Mouse (Mus musculus) cerebellum, adult 11 months (tissue): ENCODE results near the gene Mlf2.
A peak's percentile ranks its signal among the peaks of the same experiment; 100 is the strongest.

Source experiments
- DNase-seq: peaks from one replicate; pipeline ENCODE4 v3.0.0; 2022

Gene Mlf2

DNA sequence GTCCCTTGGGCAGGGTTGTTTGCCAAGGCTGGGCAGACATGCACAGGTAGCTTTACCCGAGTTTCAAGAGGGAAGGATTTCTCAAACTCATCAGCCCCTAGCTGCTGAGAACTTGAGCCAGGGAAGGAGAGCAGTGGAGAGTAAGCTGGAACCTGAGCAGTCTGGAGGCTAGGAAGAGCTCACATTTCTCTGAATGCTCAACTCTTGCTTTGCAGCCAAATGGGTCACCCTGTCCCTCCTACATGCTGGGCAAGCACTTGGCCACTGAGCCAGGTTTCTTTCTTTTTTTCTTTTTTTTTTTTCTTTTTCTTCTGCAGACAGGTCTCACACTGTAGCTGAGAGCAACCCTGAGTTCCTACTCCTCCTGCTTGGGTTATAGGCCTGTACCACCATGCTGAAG, 5.5 kb downstream of the Mlf2 start:
- DNase-seq, result no peak

DNA sequence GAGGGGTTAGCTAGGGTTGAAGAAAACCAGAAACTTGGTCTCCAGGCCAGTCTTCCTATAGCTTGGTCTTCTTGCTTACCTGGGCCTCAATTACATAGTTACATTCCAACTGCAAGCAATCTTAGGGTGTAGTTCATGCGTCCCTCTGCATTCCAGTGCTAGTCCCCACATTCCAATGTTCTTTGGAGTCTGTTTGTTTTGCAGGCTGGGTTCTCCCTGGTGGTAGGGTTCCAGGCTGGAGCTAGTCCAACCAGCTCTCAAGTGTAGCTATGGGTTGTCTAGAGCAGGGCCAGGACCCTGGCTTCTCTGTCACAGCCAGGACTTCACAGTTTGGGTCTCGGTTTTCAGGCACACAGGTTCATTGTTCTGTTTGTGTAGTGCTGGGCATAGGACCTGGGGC, 6.3 kb downstream of the Mlf2 start:
- DNase-seq, result no peak

- DNase-seq, result no peak
Observed at GRCm38 (mm10) chr6:124938554-124938953, 7.4 kb downstream of the Mlf2 start.

DNA sequence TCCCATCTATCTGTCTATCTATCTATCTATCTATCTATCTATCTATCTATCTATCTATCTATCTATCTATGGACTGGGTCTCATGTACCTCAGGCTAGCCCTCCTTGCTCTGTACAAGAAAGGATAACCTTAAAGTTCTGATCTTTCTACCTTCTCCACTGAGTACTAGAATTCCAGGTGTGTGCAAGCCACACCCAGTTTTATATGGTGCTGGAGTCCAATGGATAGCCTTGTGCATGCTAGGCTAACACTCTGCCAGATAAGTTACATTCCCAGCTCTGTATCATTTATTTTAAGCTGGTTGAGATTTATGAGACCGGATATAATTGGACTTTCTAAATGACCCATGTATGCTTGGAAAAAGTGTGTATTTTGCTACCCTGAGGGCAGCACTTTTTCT, 10.5 kb downstream of the Mlf2 start:
- DNase-seq, result no peak

- DNase-seq, result no peak
Observed at GRCm38 (mm10) chr6:124943526-124943925, 12.3 kb downstream of the Mlf2 start.

GRCm38 (mm10) chr6:124953991-124954715, 23.0 kb downstream of the Mlf2 start:
- no peak for DNase-seq

- no peak for DNase-seq
Observed at GRCm38 (mm10) chr6:124955212-124955611, 24.0 kb downstream of the Mlf2 start.

- no peak for DNase-seq
Observed at GRCm38 (mm10) chr6:124958127-124958526, 26.9 kb downstream of the Mlf2 start.

- DNase-seq, result no peak
Observed at GRCm38 (mm10) chr6:124959960-124960359, 28.8 kb downstream of the Mlf2 start.

GRCm38 (mm10) chr6:124961021-124961420, 29.8 kb downstream of the Mlf2 start:
- DNase-seq, result no peak

DNA sequence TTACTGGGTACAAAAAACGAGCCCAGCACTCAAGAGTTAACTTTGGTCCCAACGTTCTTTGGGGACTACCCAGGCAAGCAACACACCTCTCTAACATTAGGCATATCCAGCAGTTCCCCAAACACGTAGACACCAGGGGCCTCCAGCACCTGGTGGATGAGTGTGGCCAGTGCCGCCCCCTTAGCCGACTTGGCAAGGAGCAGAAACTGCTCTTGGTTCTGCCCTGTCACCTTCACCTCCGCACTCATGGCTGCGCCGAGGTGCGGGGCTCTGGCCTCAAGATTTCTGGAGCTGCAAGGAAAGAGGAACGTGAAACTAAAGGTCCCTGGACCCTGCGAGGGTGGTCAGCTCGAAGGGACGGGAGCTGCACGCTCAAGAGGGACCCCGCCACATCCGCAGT, 33.5 kb downstream of the Mlf2 start:
- DNase-seq, result no peak

DNA sequence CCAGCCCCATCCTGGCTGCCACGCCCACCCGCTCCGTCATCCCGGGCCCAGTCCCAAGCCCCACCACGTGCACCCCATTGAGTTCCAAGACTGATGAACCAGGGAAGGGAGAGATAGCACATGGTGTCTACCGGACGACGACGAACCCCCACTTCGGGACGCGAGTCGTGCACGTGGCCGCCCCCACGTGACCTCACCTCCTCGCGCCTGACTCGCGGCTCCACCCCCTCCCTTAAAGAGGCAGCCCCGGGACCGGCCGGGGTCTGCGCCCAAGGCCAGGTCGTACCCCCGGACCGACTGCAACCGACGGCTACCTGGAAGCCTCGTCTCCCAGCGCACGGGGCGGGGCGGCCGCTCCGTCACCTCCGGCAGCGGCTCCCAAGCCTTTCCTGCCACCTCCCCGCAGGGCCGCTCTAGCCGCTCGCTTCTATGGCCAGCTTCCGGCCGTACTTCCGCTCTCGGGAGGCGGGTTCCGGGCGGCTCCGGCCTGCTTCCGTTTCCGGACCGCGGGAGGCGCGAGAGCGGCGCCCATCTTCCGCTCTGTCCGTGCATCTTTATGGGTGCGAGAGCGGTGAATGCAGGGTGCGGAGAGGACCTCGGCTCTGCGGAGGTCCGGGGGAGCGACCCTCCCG, 34.0 kb downstream of the Mlf2 start, which contains the start of gene Cops7a:
Gene Cops7a, minus strand, starts transcription at position 451 of the 632 bp plus-strand sequence.
- peak; percentile 94 for DNase-seq

DNA sequence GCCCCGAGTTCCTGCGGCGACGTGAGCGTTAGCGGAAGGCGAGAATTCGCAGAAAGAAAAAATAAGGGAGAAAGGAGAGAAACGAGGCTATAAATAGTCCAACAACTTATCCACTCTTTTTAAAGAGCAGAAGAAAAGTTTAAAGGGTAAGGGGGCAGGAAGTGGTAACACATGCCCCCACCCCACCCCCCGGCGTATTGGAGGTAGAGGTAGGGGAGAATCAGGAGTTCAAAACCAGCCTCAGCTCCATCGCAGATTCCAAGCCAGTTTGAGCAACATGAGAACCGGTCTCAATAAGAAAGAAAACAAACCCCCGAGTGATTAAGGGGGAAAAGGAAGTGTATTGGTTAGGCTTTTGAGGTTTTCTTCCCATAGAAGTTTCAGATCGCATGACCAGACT, 34.6 kb downstream of the Mlf2 start:
- no peak for DNase-seq

DNA sequence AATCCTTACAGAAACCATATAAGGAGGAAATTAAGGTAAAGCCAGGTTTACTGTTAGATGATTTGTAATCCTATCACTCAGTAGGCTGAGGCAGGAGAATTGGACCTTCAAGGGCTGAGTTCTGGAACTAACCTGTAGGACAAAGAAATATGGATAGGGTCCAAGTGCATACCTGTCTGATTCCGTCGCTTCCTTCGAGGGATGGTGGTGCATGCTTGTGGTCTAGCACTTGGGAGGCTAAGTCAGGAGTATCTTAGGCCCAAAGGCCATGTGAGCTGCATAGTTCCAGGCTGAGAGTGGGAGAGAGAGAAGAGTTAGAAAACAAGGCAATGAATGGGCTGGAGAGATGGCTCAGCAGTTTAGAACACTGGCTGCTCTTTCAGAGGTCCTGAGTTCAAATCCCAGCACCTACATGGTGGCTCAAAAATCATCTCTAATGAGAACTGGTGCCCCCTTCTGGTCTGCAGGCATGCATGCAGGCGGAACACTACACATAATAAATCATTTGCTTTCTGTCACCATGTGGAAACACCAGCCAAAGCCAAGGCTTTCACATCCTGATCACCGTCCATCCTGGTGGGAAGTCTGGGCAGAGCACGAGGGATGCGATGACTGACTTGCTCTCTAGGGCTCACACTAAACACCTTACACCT, 35.4 kb downstream of the Mlf2 start:
- DNase-seq, result no peak

GRCm38 (mm10) chr6:124967766-124968165, 36.6 kb downstream of the Mlf2 start:
- DNase-seq, result peak; percentile 42
